Mouse (Mus musculus): ENCODE data around the gene Dnajb13. TPM values are rescaled to one million over a fixed set of nuclear protein-coding genes. Genes with fewer than 3 reads are reported as not detected.
A peak's percentile ranks its signal among the peaks of the same experiment; 100 is the strongest.

Dnajb13 gene
- polyA plus RNA-seq, 1 experiment from 2014 or later, result 2.9 TPM

DNA sequence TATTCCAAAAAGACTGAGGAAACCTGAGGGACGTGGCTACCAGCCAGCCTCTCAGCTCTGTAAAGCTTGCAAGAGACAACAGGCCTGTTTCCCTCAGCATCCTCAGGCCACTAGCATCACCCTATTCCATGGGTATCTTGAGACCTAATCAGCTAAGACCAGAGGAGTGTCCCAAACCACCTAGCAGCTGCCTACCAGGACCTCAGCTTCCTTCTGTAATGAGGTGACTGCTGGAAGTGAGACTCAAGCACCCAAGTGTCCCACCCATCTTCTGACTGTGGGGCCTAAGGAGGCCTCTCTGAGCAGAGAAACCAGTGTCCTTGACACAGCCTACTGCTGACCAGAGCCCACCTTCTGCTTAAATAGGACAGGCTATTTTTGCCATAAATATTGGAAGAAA lies 45.3 kb downstream of the Dnajb13 start:
- Histone ChIP-seq H3K4me2 (peak overlapping the region; percentile 27), H3K4me1 (replicated peaks) (peaks cover 66% of the 10 kb centered on the region), H3K9me3 (replicated peaks) (no peaks in the 10 kb centered on the region), H3K36me3 (replicated peaks) (peaks cover 23% of the 10 kb centered on the region; the same call in 1 of the 2 replicates), H3K4me3 (replicated peaks) (no peak overlapping the region), H3K27me3 (no peaks in the 10 kb centered on the region), H3K9ac (peak overlapping the region; percentile 9; the same call in 1 of the 2 replicates), H3K27ac (replicated peaks) (peak overlapping the region; percentile 100)
- no peak for ATAC-seq (ENCODE audit: insufficient read depth)
- WGBS (ENCODE audit: insufficient replicate concordance), result 88% methylated on average over 1 of the region's 1 CpGs

- peak overlapping the region; percentile 27 for H3K4me2 ChIP-seq
- H3K27ac ChIP-seq (replicated peaks), result peak overlapping the region; percentile 100
- no peak for ATAC-seq (ENCODE audit: insufficient read depth)
- no peaks in the 10 kb centered on the region for H3K27me3 ChIP-seq
- H3K36me3 ChIP-seq (replicated peaks), result peaks cover 29% of the 10 kb centered on the region
- 88% methylated on average over 6 of the region's 6 CpGs for WGBS (ENCODE audit: insufficient replicate concordance)
- H3K4me3 ChIP-seq (replicated peaks), result no peak overlapping the region
- H3K4me1 ChIP-seq (replicated peaks), result peaks cover 69% of the 10 kb centered on the region
- no peaks in the 10 kb centered on the region for H3K9me3 ChIP-seq (replicated peaks)
- H3K9ac ChIP-seq, result peak overlapping the region; percentile 61; the same call in 1 of the 2 replicates
These were observed 46.0 kb downstream of the Dnajb13 start for GRCm38 (mm10) chr7:100468761-100469160.

- Histone ChIP-seq H3K27me3 (no peaks in the 10 kb centered on the region), H3K4me2 (peak overlapping the region; percentile 79), H3K4me1 (replicated peaks) (peaks cover 86% of the 10 kb centered on the region), H3K9ac (peak overlapping the region; percentile 84), H3K36me3 (replicated peaks) (peaks cover 36% of the 10 kb centered on the region), H3K9me3 (replicated peaks) (no peaks in the 10 kb centered on the region), H3K4me3 (replicated peaks) (peak overlapping the region; percentile 68), H3K27ac (replicated peaks) (peak overlapping the region; percentile 100)
- WGBS (ENCODE audit: insufficient replicate concordance), result 20% methylated on average over 11 of the region's 11 CpGs
- peak; percentile 95 for ATAC-seq (ENCODE audit: insufficient read depth)
These were observed 47.8 kb downstream of the Dnajb13 start for GRCm38 (mm10) chr7:100466781-100467510.

DNA sequence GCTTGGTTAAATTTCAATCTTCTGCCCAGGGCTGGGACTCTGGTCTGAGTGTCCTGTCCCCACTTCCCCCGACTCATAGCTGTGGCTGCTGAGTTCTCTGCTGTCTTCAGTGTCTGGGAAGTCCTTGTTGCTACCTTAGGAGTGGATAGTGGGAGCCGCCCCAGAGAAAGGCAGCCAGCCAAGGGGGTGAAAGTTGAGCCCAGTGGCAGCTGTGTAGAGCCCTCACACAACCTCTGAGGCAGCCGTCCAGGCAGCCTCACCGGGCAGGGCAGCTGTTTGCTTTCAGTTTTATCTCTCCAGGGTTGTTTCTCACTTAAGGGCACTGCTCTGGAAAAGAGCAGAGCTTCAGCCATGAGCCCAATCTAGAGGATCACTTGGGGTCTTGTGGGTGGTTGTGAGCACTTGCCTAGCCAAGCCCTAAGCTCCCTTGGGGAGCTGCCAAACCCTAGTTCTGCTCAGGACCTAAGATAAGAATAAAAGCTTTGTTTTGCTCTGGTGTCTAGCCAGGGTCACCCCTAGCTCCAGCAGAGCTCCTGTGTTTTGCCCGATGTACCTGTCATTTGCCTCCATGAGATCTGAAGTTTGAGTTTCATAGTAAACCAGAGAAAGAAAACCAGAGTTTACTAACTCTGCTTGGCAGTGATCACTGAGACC lies 49.0 kb downstream of the Dnajb13 start:
- Histone ChIP-seq H3K4me2 (peak overlapping the region; percentile 79), H3K4me3 (replicated peaks) (peak overlapping the region; percentile 68), H3K9me3 (replicated peaks) (no peaks in the 10 kb centered on the region), H3K9ac (peak overlapping the region; percentile 84), H3K27ac (replicated peaks) (peak overlapping the region; percentile 100), H3K4me1 (replicated peaks) (peaks cover 94% of the 10 kb centered on the region), H3K36me3 (replicated peaks) (peaks cover 47% of the 10 kb centered on the region), H3K27me3 (no peaks in the 10 kb centered on the region)
- WGBS (ENCODE audit: insufficient replicate concordance), result 15% methylated on average over 5 of the region's 5 CpGs
- no peak for ATAC-seq (ENCODE audit: insufficient read depth)

- WGBS (ENCODE audit: insufficient replicate concordance), result 67% methylated on average over 4 of the region's 4 CpGs
- Histone ChIP-seq H3K36me3 (replicated peaks) (peaks cover 47% of the 10 kb centered on the region), H3K9me3 (replicated peaks) (no peaks in the 10 kb centered on the region), H3K9ac (peak overlapping the region; percentile 84), H3K27ac (replicated peaks) (peak overlapping the region; percentile 100), H3K27me3 (no peaks in the 10 kb centered on the region), H3K4me1 (replicated peaks) (peaks cover 94% of the 10 kb centered on the region), H3K4me3 (replicated peaks) (peak overlapping the region; percentile 68), H3K4me2 (peak overlapping the region; percentile 79)
- no peak for ATAC-seq (ENCODE audit: insufficient read depth)
These were observed 49.5 kb downstream of the Dnajb13 start for GRCm38 (mm10) chr7:100465248-100465647.

GRCm38 (mm10) chr7:100464248-100464647 lies 50.5 kb downstream of the Dnajb13 start:
- Histone ChIP-seq H3K4me2 (peak overlapping the region; percentile 79), H3K4me1 (replicated peaks) (peaks cover 96% of the 10 kb centered on the region), H3K9ac (peak overlapping the region; percentile 84), H3K27me3 (no peaks in the 10 kb centered on the region), H3K4me3 (replicated peaks) (peak overlapping the region; percentile 68), H3K27ac (replicated peaks) (peak overlapping the region; percentile 100), H3K36me3 (replicated peaks) (peaks cover 48% of the 10 kb centered on the region), H3K9me3 (replicated peaks) (no peaks in the 10 kb centered on the region)
- ATAC-seq (ENCODE audit: insufficient read depth), result no peak
- 97% methylated on average over 7 of the region's 7 CpGs for WGBS (ENCODE audit: insufficient replicate concordance)

- 74% methylated on average over 10 of the region's 10 CpGs for WGBS (ENCODE audit: insufficient replicate concordance)
- Histone ChIP-seq H3K9me3 (replicated peaks) (no peaks in the 10 kb centered on the region), H3K36me3 (replicated peaks) (peaks cover 43% of the 10 kb centered on the region), H3K4me1 (replicated peaks) (peaks cover 96% of the 10 kb centered on the region), H3K4me2 (peak overlapping the region; percentile 79), H3K27me3 (no peaks in the 10 kb centered on the region), H3K4me3 (replicated peaks) (peak overlapping the region; percentile 68), H3K27ac (replicated peaks) (peak overlapping the region; percentile 100), H3K9ac (peak overlapping the region; percentile 84)
- no peak for ATAC-seq (ENCODE audit: insufficient read depth)
These were observed 51.0 kb downstream of the Dnajb13 start for GRCm38 (mm10) chr7:100463757-100464156.

DNA sequence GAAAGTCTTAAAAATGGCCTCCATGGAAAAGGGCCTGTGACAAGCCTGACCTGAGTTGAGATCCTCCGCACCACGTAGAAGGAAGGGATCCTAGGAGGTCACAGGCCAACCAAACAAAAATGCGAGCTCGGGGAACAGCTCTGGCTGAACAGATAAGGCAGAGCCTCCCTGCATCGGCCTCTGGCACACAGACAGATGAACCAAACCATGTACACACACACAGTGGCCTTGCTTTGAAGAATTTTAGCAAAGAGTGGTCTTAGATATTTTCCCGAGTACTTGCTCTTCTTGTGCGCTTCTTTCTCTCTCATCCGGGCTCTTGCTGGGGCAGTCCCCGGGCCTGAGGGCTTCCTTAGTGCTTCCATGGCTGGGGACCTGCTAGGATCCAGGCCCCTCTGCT lies 51.6 kb downstream of the Dnajb13 start:
- H3K27ac ChIP-seq (replicated peaks), result peak overlapping the region; percentile 100

GRCm38 (mm10) chr7:100461621-100462151 lies 53.1 kb downstream of the Dnajb13 start:
- Histone ChIP-seq H3K27me3 (no peaks in the 10 kb centered on the region), H3K9ac (peak overlapping the region; percentile 1; the same call in 1 of the 2 replicates), H3K27ac (replicated peaks) (peak overlapping the region; percentile 100), H3K4me1 (replicated peaks) (peaks cover 93% of the 10 kb centered on the region), H3K9me3 (replicated peaks) (no peaks in the 10 kb centered on the region), H3K36me3 (replicated peaks) (peaks cover 45% of the 10 kb centered on the region), H3K4me3 (replicated peaks) (no peak overlapping the region), H3K4me2 (peak overlapping the region; percentile 79; the same call in 1 of the 2 replicates)
- WGBS (ENCODE audit: insufficient replicate concordance), result 43% methylated on average over 6 of the region's 6 CpGs
- ATAC-seq (ENCODE audit: insufficient read depth), result no peak

More for the DNA sequence above, 51.6 kb downstream of the Dnajb13 start:
- H3K27me3 ChIP-seq, result no peaks in the 10 kb centered on the region
- peak overlapping the region; percentile 68 for H3K4me3 ChIP-seq (replicated peaks)
- peak; percentile 33 for ATAC-seq (ENCODE audit: insufficient read depth)
- peaks cover 96% of the 10 kb centered on the region for H3K4me1 ChIP-seq (replicated peaks)
- no peaks in the 10 kb centered on the region for H3K9me3 ChIP-seq (replicated peaks)
- peaks cover 41% of the 10 kb centered on the region for H3K36me3 ChIP-seq (replicated peaks)
- peak overlapping the region; percentile 79 for H3K4me2 ChIP-seq
- WGBS (ENCODE audit: insufficient replicate concordance), result 28% methylated on average over 9 of the region's 9 CpGs
- H3K9ac ChIP-seq, result peak overlapping the region; percentile 84

DNA sequence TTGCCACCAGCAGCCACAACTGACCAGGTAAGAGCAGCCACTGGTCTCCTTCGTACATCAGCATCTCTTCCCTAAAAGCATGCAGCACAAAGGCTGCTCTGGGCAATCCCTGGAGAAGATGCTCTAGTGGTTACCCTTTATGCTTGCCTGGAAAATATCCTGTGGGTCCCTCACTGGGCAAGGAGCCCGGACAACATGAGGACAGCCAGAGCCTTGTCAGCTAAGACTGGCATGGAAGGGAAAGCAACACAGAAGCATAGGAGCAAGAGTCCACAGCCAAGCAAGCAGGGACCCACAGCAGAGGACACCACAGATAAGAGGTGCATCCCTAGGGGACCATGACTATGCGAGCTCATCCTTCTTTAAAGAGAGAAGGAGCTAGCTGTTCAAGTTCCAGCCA lies 54.9 kb downstream of the Dnajb13 start:
- ATAC-seq (ENCODE audit: insufficient read depth), result no peak
- Histone ChIP-seq H3K4me1 (replicated peaks) (peaks cover 76% of the 10 kb centered on the region), H3K4me2 (no peak overlapping the region), H3K27ac (replicated peaks) (peak overlapping the region; percentile 100), H3K4me3 (replicated peaks) (no peak overlapping the region), H3K9me3 (replicated peaks) (no peaks in the 10 kb centered on the region), H3K36me3 (replicated peaks) (peaks cover 60% of the 10 kb centered on the region), H3K9ac (no peak overlapping the region), H3K27me3 (no peaks in the 10 kb centered on the region)
- WGBS (ENCODE audit: insufficient replicate concordance), result 78% methylated on average over 3 of the region's 3 CpGs

DNA sequence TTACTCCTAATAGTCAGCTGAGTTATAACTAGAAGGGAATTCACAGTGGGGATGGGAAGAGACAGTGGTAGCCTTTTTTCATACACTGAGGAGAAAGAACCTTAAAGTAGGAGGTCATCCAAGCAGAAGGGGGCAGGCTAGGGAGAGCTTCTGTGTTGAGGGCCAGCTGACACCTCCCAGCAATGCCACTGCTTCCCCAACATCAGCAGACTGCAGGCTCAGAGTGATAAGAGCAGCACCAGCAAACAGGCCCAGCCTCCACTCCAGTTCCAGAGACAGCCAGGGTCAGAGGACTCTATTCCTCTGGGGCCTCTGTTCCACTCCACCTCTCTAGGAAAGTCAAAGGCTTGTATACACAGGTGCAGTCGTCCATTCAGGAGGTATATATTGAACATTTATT lies 56.6 kb downstream of the Dnajb13 start:
- peaks cover 66% of the 10 kb centered on the region for H3K36me3 ChIP-seq (replicated peaks)
- no peak overlapping the region for H3K4me3 ChIP-seq (replicated peaks)
- peak overlapping the region; percentile 100 for H3K27ac ChIP-seq (replicated peaks)
- H3K4me1 ChIP-seq (replicated peaks), result peaks cover 59% of the 10 kb centered on the region
- peak; percentile 88 for ATAC-seq (ENCODE audit: insufficient read depth)
- no peaks in the 10 kb centered on the region for H3K9me3 ChIP-seq (replicated peaks)
- H3K27me3 ChIP-seq, result no peaks in the 10 kb centered on the region
- H3K4me2 ChIP-seq, result peak overlapping the region; percentile 39
- H3K9ac ChIP-seq, result peak overlapping the region; percentile 45
- 24% methylated on average over 1 of the region's 1 CpGs for WGBS (ENCODE audit: insufficient replicate concordance)
